Mouse (Mus musculus) forebrain, embryonic 10.5 days (tissue): ENCODE measurements around the gene Fcgr2b. TPM values are rescaled to one million over a fixed set of nuclear protein-coding genes. Genes with fewer than 3 reads are reported as not detected.
"Not testable (repeated sequence)": the region's sequence is repeated elsewhere in the genome, so short reads cannot be mapped to it uniquely, and the experiment has no call there.

Experiments used
- DNase-seq: peaks from one replicate; pipeline ENCODE4 v3.0.0-alpha.2; 2017; ENCODE audit warnings: low spot score; ENCODE audit errors: extremely low spot score
- H3K27ac ChIP-seq: fragments of 300-500 bp; sonication (generic); 2 replicates; pipeline ENCODE4 v1.5.1; 2016; ENCODE audit warnings: mild to moderate bottlenecking
- H3K27me3 ChIP-seq: fragments of 300-500 bp; sonication (generic); 2 replicates; pipeline ENCODE4 v1.6.1; 2016; ENCODE audit warnings: mild to moderate bottlenecking; ENCODE audit not compliant: poor library complexity, severe bottlenecking
- H3K36me3 ChIP-seq: fragments of 300-500 bp; sonication (generic); replicated peaks from 2 replicates; pipeline ENCODE4 v1.6.1; 2016; ENCODE audit warnings: mild to moderate bottlenecking, moderate library complexity
- H3K4me1 ChIP-seq: fragments of 300-500 bp; sonication (generic); 2 replicates; pipeline ENCODE4 v1.6.1; 2016
- H3K4me3 ChIP-seq: fragments of 300-500 bp; sonication (generic); 2 replicates; pipeline ENCODE4 v1.5.1; 2016; ENCODE audit warnings: mild to moderate bottlenecking, moderate library complexity
- H3K9me3 ChIP-seq: fragments of 300-500 bp; sonication (generic); 2 replicates; pipeline ENCODE4 v1.6.1; 2016; ENCODE audit warnings: mild to moderate bottlenecking, moderate library complexity
- WGBS: fragments of 180-500 bp; shearing (Covaris S2); methylation state at CpG from one replicate; pipeline ENCODE4 v1.1.7; 2016; 5-methylcytosine and 5-hydroxymethylcytosine counted together
- polyA plus RNA-seq: library from polyadenylated mRNA; unstranded; fragments of >200 nt; fragmentation: Nextera tagmentation; extraction: Ambion mirVana; gene quantifications from 2 replicates; pipeline ENCODE4 v1.2.1, GENCODE M21; 2016

Gene Fcgr2b
- polyA plus RNA-seq, 1 experiment from 2014 or later: not detected

DNA sequence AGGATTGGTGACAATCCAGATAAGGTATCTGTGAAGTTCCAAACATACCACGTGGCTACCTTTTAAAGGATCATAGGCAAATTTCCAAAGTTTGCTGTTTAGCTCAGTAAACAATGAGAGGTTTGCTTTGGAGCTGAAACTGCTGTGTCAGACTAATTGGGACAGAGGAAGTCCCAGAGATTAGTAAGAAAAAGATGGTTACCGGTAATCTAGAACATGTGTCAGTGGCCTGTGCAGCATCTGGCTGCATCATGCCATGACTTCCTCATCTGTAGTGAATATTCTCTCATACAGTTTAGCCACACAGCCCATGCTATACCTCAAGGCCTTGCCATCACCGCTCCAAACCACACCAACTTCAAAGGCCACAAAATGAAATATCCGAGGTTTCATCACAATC, 3.4 kb downstream of the Fcgr2b start:
- DNase-seq: no peak
- H3K9me3 ChIP-seq: no peaks in the 10 kb centered on the region
- no peak overlapping the region for H3K27ac ChIP-seq
- H3K4me1 ChIP-seq: no peaks in the 10 kb centered on the region
- H3K27me3 ChIP-seq: no peaks in the 10 kb centered on the region
- H3K4me3 ChIP-seq: no peak overlapping the region
- WGBS: 88% methylated on average over 4 of the region's 4 CpGs
- no peaks in the 10 kb centered on the region for H3K36me3 ChIP-seq

DNA sequence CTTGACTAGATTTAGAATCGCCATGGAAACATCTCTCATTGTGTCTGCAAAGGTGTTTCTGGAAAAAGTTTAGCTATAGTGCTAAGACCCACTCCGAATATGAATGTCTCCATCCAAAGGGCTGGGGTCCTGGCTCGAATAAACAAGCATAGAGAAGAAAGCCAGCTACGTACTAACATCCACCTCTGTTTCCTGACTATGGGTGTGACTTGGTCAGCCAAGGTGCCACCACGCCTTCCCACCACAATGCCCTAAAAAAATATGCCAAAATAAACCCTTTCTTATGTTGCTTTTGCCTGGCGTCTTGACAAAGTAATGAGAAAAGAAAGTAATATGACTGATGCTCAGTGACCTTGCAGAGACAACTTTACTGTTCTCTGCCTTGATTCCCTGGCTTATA, 3.9 kb downstream of the Fcgr2b start:
- H3K4me3 ChIP-seq: no peak overlapping the region
- 82% methylated on average over 6 of the region's 6 CpGs for WGBS
- DNase-seq: no peak
- no peaks in the 10 kb centered on the region for H3K4me1 ChIP-seq
- H3K27ac ChIP-seq: no peak overlapping the region
- no peaks in the 10 kb centered on the region for H3K36me3 ChIP-seq
- H3K27me3 ChIP-seq: no peaks in the 10 kb centered on the region
- no peaks in the 10 kb centered on the region for H3K9me3 ChIP-seq

- DNase-seq: no peak
- H3K4me1 ChIP-seq: no peaks in the 10 kb centered on the region
- H3K9me3 ChIP-seq: no peaks in the 10 kb centered on the region
- H3K27ac ChIP-seq: no peak overlapping the region
- no peaks in the 10 kb centered on the region for H3K36me3 ChIP-seq
- H3K4me3 ChIP-seq: no peak overlapping the region
- 70% methylated on average over 1 of the region's 1 CpGs for WGBS
- no peaks in the 10 kb centered on the region for H3K27me3 ChIP-seq
Observed at GRCm38 (mm10) chr1:170968576-170968975, 7.8 kb downstream of the Fcgr2b start.

DNA sequence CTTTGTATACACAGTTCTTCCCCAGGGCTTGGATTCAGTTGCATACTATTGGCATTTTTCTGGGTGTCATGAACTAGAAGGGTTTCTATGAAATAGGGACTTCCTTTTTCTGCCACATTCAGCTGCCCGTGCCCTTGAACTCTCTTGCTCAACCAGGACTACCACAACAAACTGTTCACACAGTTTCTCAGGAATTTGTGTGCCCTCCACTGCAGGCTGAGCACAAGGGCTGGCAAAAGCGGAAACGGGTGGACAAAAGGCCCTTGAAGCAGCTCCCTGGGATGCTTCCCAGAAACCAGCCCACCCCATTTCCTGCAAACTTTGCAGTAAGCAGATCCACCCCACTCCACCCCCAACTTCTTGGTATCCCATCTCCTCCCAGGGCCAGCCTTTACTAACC, 8.8 kb downstream of the Fcgr2b start:
- no peaks in the 10 kb centered on the region for H3K4me1 ChIP-seq
- 88% methylated on average over 3 of the region's 3 CpGs for WGBS
- no peaks in the 10 kb centered on the region for H3K36me3 ChIP-seq
- no peaks in the 10 kb centered on the region for H3K27me3 ChIP-seq
- H3K27ac ChIP-seq: no peak overlapping the region
- DNase-seq: no peak
- H3K4me3 ChIP-seq: no peak overlapping the region
- H3K9me3 ChIP-seq: no peaks in the 10 kb centered on the region

- no peak overlapping the region for H3K27ac ChIP-seq
- H3K4me3 ChIP-seq: no peak overlapping the region
- no peaks in the 10 kb centered on the region for H3K9me3 ChIP-seq
- H3K36me3 ChIP-seq: no peaks in the 10 kb centered on the region
- no peaks in the 10 kb centered on the region for H3K27me3 ChIP-seq
- no peaks in the 10 kb centered on the region for H3K4me1 ChIP-seq
- no peak for DNase-seq
- WGBS: 81% methylated on average over 7 of the region's 7 CpGs
Observed at GRCm38 (mm10) chr1:170963087-170963486, 13.3 kb downstream of the Fcgr2b start.

DNA sequence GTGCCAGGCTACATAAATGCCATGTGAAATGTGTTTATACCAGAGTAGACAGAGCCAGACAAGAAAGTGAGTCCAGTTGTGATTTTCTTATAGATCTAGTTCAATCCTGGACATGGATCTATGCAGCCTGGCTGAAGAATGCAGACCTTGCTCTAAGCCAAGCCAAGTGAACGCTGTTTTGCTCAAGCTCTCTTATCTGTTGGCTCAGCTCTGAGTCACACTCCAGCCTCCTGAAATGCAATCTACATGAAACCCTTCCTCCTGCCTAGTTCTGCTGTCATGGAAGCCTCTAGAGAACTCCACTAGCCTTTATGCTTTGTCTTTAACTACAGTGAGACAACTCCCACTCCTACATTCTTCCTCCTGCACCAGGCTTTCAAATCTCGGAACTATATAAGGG, 14.0 kb downstream of the Fcgr2b start:
- no peak for DNase-seq
- no peak overlapping the region for H3K4me3 ChIP-seq
- H3K4me1 ChIP-seq: no peaks in the 10 kb centered on the region
- no peaks in the 10 kb centered on the region for H3K9me3 ChIP-seq
- WGBS: 73% methylated on average over 2 of the region's 2 CpGs
- no peaks in the 10 kb centered on the region for H3K27me3 ChIP-seq
- H3K36me3 ChIP-seq: no peaks in the 10 kb centered on the region
- no peak overlapping the region for H3K27ac ChIP-seq

- no peak for DNase-seq
- Histone ChIP-seq H3K27ac (no peak overlapping the region), H3K4me1 (no peaks in the 10 kb centered on the region), H3K4me3 (no peak overlapping the region), H3K9me3 (no peaks in the 10 kb centered on the region), H3K27me3 (no peaks in the 10 kb centered on the region), H3K36me3 (no peaks in the 10 kb centered on the region)
- 86% methylated on average over 6 of the region's 6 CpGs for WGBS
Observed at GRCm38 (mm10) chr1:170961101-170961500, 15.2 kb downstream of the Fcgr2b start.

DNA sequence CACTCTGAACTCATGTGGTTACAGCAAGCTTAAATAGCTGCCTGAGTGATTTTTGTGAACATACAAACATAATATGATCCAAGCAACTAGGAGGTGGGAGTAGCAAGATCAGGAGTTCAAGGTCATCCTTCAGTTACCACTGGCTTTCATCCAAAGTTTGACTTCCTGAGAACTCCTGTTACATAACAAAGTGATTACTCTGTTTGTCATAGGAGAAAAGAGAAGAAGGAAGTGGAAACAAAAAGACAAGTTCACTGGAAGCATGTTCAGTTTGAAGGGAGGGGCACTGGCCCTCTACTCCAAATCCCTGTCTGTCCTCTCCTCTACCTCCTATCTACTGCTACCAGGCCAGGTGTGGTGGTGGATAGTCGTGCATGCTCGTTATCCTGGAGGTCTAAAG, 16.6 kb downstream of the Fcgr2b start:
- DNase-seq: no peak
- Histone ChIP-seq H3K27me3 (no peaks in the 10 kb centered on the region), H3K4me1 (no peaks in the 10 kb centered on the region), H3K4me3 (no peak overlapping the region), H3K27ac (no peak overlapping the region), H3K9me3 (no peaks in the 10 kb centered on the region), H3K36me3 (no peaks in the 10 kb centered on the region)
- WGBS: 78% methylated on average over 2 of the region's 2 CpGs

GRCm38 (mm10) chr1:170958225-170958624, 18.1 kb downstream of the Fcgr2b start:
- H3K4me1 ChIP-seq: no peaks in the 10 kb centered on the region
- no peak for DNase-seq
- no peaks in the 10 kb centered on the region for H3K36me3 ChIP-seq
- no peaks in the 10 kb centered on the region for H3K27me3 ChIP-seq
- no peaks in the 10 kb centered on the region for H3K9me3 ChIP-seq
- 60% methylated on average over 3 of the region's 3 CpGs for WGBS
- no peak overlapping the region for H3K4me3 ChIP-seq
- no peak overlapping the region for H3K27ac ChIP-seq

- H3K4me1 ChIP-seq: no peaks in the 10 kb centered on the region
- H3K27ac ChIP-seq: no peak overlapping the region
- H3K4me3 ChIP-seq: no peak overlapping the region
- H3K27me3 ChIP-seq: no peaks in the 10 kb centered on the region
- no peaks in the 10 kb centered on the region for H3K36me3 ChIP-seq
- DNase-seq: no peak
- WGBS: 91% methylated on average over 2 of the region's 2 CpGs
- H3K9me3 ChIP-seq: no peaks in the 10 kb centered on the region
Observed at GRCm38 (mm10) chr1:170953192-170953591, 23.2 kb downstream of the Fcgr2b start.

DNA sequence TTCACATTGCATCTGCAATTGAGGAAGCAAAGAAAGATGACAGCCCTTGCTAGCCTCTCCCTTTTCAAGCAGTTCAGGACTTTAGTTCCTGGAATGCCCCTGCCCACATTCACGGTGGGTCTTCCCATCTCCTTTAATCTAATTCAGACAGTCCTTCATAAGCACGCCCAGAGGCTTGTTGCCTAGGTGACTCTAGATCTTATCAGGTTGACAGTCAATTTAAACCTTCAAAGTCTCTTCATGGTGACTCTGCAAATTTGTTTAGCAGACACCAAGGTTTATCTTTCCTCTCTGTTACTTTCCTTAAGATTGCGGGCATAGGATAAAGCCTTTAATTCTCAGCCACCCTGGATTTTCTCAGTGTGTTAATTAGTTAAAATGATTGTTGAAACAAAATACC, 25.6 kb downstream of the Fcgr2b start:
- H3K9me3 ChIP-seq: peaks cover 6% of the 10 kb centered on the region
- H3K4me1 ChIP-seq: no peaks in the 10 kb centered on the region
- no peak for DNase-seq
- no peaks in the 10 kb centered on the region for H3K36me3 ChIP-seq
- WGBS: 70% methylated on average over 3 of the region's 3 CpGs
- no peaks in the 10 kb centered on the region for H3K27me3 ChIP-seq
- H3K4me3 ChIP-seq: no peak overlapping the region
- no peak overlapping the region for H3K27ac ChIP-seq

DNA sequence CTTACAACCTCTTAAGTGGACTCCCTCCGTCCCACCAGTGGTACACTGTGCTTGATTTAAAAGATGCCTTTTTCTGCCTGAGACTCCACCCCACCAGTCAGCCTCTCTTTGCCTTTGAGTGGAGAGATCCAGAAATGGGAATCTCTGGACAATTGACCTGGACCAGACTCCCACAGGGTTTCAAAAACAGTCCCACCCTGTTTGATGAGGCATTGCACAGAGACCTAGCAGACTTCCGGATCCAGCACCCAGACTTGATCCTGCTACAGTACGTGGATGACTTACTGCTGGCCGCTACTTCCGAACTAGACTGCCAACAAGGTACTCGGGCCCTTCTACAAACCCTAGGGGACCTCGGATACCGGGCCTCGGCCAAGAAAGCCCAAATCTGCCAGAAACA, 31.4 kb downstream of the Fcgr2b start:
- H3K9me3 ChIP-seq: peaks cover 29% of the 10 kb centered on the region
- H3K36me3 ChIP-seq, DNase-seq, H3K4me1 ChIP-seq, H3K4me3 ChIP-seq, H3K27me3 ChIP-seq, H3K27ac ChIP-seq: not testable (repeated sequence)
- WGBS: 94% methylated on average over 8 of the region's 9 CpGs

DNA sequence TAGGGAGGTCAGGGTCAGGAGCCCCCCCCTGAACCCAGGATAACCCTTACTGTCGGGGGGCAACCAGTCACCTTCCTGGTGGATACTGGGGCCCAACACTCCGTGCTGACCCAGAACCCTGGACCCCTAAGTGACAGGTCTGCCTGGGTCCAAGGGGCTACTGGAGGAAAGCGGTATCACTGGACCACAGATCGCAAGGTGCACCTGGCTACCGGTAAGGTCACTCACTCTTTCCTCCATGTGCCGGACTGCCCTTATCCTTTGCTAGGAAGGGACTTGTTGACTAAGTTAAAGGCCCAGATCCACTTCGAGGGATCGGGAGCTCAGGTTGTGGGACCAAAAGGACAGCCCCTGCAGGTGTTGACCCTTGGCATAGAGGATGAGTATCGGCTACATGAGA, 32.2 kb downstream of the Fcgr2b start:
- not testable (repeated sequence) for H3K27ac ChIP-seq, H3K4me1 ChIP-seq, DNase-seq, H3K36me3 ChIP-seq, H3K27me3 ChIP-seq, H3K4me3 ChIP-seq
- WGBS: 92% methylated on average over 9 of the region's 9 CpGs
- H3K9me3 ChIP-seq: peaks cover 29% of the 10 kb centered on the region

DNA sequence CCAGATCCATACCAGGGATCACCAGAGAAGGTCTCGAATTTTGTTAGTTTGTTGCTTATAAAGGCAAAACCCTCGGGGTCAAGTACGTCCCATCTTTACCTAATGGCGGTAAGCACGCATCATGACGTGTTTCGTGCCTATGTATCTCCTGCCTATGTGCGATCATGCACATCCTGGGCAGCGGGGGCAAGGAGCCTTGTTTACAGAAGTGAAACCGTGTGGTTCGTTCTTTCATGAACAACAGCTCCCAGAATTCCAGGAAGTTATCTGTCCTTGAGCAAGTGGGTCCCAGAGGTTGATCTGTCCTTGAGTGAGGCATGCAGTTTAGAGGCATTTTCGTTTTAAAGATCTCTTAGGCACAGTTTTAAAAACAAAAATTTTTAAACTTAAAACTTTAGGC, 37.1 kb downstream of the Fcgr2b start:
- Histone ChIP-seq H3K4me3 (no peak overlapping the region), H3K4me1 (no peaks in the 10 kb centered on the region), H3K9me3 (peaks cover 20% of the 10 kb centered on the region), H3K27me3 (no peaks in the 10 kb centered on the region), H3K27ac (no peak overlapping the region), H3K36me3 (no peaks in the 10 kb centered on the region)
- 91% methylated on average over 12 of the region's 12 CpGs for WGBS
- DNase-seq: no peak
